Mouse (Mus musculus) heart, embryonic 12.5 days (tissue): ENCODE measurements around the gene Adamtsl2. TPM values are rescaled to one million over a fixed set of nuclear protein-coding genes. Genes with fewer than 3 reads are reported as not detected.

Experiments used
- ATAC-seq: fragments of 200-750 bp; cut with Nextera tagmentation; 2 replicates; pipeline ENCODE4 v1.8.0; 2017; ENCODE audit warnings: moderate TSS enrichment, moderate library complexity; ENCODE audit not compliant: insufficient number of reproducible peaks, low FRiP score
- H3K27ac ChIP-seq: fragments of 300-500 bp; sonication (generic); 2 replicates; pipeline ENCODE4 v1.5.1; 2016; ENCODE audit warnings: mild to moderate bottlenecking, moderate library complexity; ENCODE audit not compliant: poor library complexity, severe bottlenecking
- H3K27me3 ChIP-seq: fragments of 300-500 bp; sonication (generic); replicated peaks from 2 replicates; pipeline ENCODE4 v1.6.1; 2016; ENCODE audit warnings: mild to moderate bottlenecking, moderate library complexity
- H3K36me3 ChIP-seq: fragments of 300-500 bp; sonication (generic); 2 replicates; pipeline ENCODE4 v1.6.1; 2016; ENCODE audit warnings: mild to moderate bottlenecking, moderate library complexity
- H3K4me1 ChIP-seq: fragments of 300-500 bp; sonication (generic); replicated peaks from 2 replicates; pipeline ENCODE4 v1.6.1; 2016; ENCODE audit warnings: mild to moderate bottlenecking
- H3K4me2 ChIP-seq: fragments of 300-500 bp; sonication (generic); 2 replicates; pipeline ENCODE4 v1.6.1; 2016; ENCODE audit warnings: mild to moderate bottlenecking, moderate library complexity
- H3K4me3 ChIP-seq: fragments of 300-500 bp; sonication (generic); 2 replicates; pipeline ENCODE4 v1.5.1; 2016; ENCODE audit warnings: mild to moderate bottlenecking
- H3K9ac ChIP-seq: fragments of 300-500 bp; sonication (generic); 2 replicates; pipeline ENCODE4 v1.6.1; 2016; ENCODE audit warnings: mild to moderate bottlenecking, moderate library complexity
- H3K9me3 ChIP-seq: fragments of 300-500 bp; sonication (generic); replicated peaks from 2 replicates; pipeline ENCODE4 v1.6.1; 2016; ENCODE audit warnings: mild to moderate bottlenecking, moderate library complexity
- WGBS: fragments of 180-500 bp; shearing (Covaris S2); methylation state at CpG from one replicate; pipeline ENCODE4 v1.1.7; 2016; 5-methylcytosine and 5-hydroxymethylcytosine counted together
- polyA plus RNA-seq: library from polyadenylated mRNA; unstranded; fragments of >200 nt; fragmentation: Nextera tagmentation; extraction: Ambion mirVana; gene quantifications from 2 replicates; pipeline ENCODE4 v1.2.1, GENCODE M21; 2016

Adamtsl2 gene
- polyA plus RNA-seq, 1 experiment from 2014 or later: 12.2 TPM

DNA sequence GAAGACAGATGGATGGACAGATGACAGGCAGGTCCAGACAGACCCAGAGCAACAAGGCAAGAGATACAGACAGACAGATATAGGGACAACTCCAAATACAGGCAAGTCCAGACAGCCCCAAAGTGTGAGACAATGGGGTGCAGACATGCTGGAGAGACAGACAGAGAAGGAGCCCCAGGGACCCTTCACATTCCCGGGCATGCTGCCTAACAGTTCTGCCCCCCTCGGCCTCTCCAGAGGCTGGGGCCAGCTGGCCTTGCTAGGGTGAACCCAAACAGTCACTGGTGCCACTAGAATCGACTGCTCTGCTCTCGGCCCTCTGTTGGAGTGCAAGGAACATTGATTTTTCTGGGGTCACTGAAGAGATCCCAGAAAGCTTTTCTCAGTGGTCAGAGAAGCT lies 39.3 kb downstream of the Adamtsl2 start:
- ATAC-seq: no peak
- Histone ChIP-seq H3K9ac (no peak overlapping the region), H3K4me2 (no peak overlapping the region), H3K4me3 (no peak overlapping the region), H3K9me3 (no peaks in the 10 kb centered on the region), H3K27me3 (0 out of 2 replicates have a peak, but pooled peaks cover 5% of the 10 kb centered on the region), H3K36me3 (no peaks in the 10 kb centered on the region), H3K27ac (no peak overlapping the region; the same call in 1 of the 2 replicates), H3K4me1 (peaks cover 48% of the 10 kb centered on the region)
- 42% methylated on average over 4 of the region's 4 CpGs for WGBS

- H3K4me1 ChIP-seq: peaks cover 48% of the 10 kb centered on the region
- 0 out of 2 replicates have a peak, but pooled peaks cover 5% of the 10 kb centered on the region for H3K27me3 ChIP-seq
- 74% methylated on average over 2 of the region's 2 CpGs for WGBS
- H3K36me3 ChIP-seq: no peaks in the 10 kb centered on the region
- 0 out of 2 replicates have a peak overlapping the region, but pooled peaks have one; percentile 28 for H3K27ac ChIP-seq
- H3K4me2 ChIP-seq: no peak overlapping the region
- no peak for ATAC-seq
- H3K4me3 ChIP-seq: no peak overlapping the region
- no peaks in the 10 kb centered on the region for H3K9me3 ChIP-seq
- no peak overlapping the region for H3K9ac ChIP-seq
Observed at GRCm38 (mm10) chr2:27119766-27120165, 40.6 kb downstream of the Adamtsl2 start.

DNA sequence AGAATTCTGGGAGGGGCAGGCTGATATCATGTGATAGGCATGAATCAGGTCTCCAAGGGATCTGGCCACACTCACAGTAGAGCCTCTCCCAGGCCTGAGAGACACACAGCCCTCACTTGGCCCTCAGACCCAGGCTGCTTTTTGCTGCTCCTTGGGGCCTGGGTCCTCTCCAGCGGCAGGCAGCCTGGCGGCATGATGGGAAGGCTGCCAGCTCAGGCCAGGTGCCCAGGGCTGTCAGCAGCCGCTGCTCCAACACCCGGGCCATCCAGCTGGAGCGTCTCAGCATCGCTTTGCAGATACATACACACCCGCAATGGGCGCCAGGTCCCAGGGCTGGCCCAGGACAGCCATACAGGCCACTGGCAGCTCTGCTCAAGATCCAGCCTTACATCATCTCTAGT lies 41.1 kb downstream of the Adamtsl2 start:
- Histone ChIP-seq H3K4me2 (no peak overlapping the region), H3K9ac (no peak overlapping the region), H3K27ac (peak overlapping the region; percentile 28; the same call in 1 of the 2 replicates), H3K27me3 (0 out of 2 replicates have a peak, but pooled peaks cover 5% of the 10 kb centered on the region), H3K9me3 (no peaks in the 10 kb centered on the region), H3K4me3 (no peak overlapping the region), H3K4me1 (peaks cover 48% of the 10 kb centered on the region), H3K36me3 (no peaks in the 10 kb centered on the region)
- WGBS: 38% methylated on average over 8 of the region's 8 CpGs
- ATAC-seq: peak; percentile 59; the same call in 1 of the 2 replicates

- no peaks in the 10 kb centered on the region for H3K36me3 ChIP-seq
- H3K4me2 ChIP-seq: no peak overlapping the region
- peaks cover 48% of the 10 kb centered on the region for H3K4me1 ChIP-seq
- H3K27ac ChIP-seq: no peak overlapping the region
- ATAC-seq: peak; percentile 30; the same call in 1 of the 2 replicates
- no peaks in the 10 kb centered on the region for H3K9me3 ChIP-seq
- 36% methylated on average over 9 of the region's 9 CpGs for WGBS
- H3K9ac ChIP-seq: no peak overlapping the region
- 0 out of 2 replicates have a peak, but pooled peaks cover 5% of the 10 kb centered on the region for H3K27me3 ChIP-seq
- no peak overlapping the region for H3K4me3 ChIP-seq
Observed at GRCm38 (mm10) chr2:27121626-27122355, 42.6 kb downstream of the Adamtsl2 start.

GRCm38 (mm10) chr2:27122578-27122977 lies 43.4 kb downstream of the Adamtsl2 start:
- no peak for ATAC-seq
- Histone ChIP-seq H3K9ac (no peak overlapping the region), H3K4me1 (peaks cover 48% of the 10 kb centered on the region), H3K36me3 (no peaks in the 10 kb centered on the region), H3K27ac (no peak overlapping the region), H3K4me3 (no peak overlapping the region), H3K9me3 (no peaks in the 10 kb centered on the region), H3K27me3 (peaks cover 8% of the 10 kb centered on the region; the same call in 1 of the 2 replicates), H3K4me2 (no peak overlapping the region)
- WGBS: 69% methylated on average over 9 of the region's 9 CpGs

GRCm38 (mm10) chr2:27123121-27123520 lies 43.9 kb downstream of the Adamtsl2 start:
- Histone ChIP-seq H3K27ac (no peak overlapping the region), H3K4me1 (peaks cover 47% of the 10 kb centered on the region), H3K9me3 (no peaks in the 10 kb centered on the region), H3K27me3 (peaks cover 13% of the 10 kb centered on the region; the same call in 1 of the 2 replicates), H3K4me3 (no peak overlapping the region), H3K4me2 (no peak overlapping the region), H3K9ac (no peak overlapping the region), H3K36me3 (no peaks in the 10 kb centered on the region)
- whole genome bisulfite sequencing: 83% methylated on average over 4 of the region's 4 CpGs
- no peak for ATAC-seq

GRCm38 (mm10) chr2:27125979-27126378 lies 46.8 kb downstream of the Adamtsl2 start:
- no peak overlapping the region for H3K9ac ChIP-seq
- H3K36me3 ChIP-seq: no peaks in the 10 kb centered on the region
- H3K4me3 ChIP-seq: no peak overlapping the region
- H3K27me3 ChIP-seq: peaks cover 14% of the 10 kb centered on the region
- H3K27ac ChIP-seq: no peak overlapping the region
- peaks cover 19% of the 10 kb centered on the region for H3K4me1 ChIP-seq
- ATAC-seq: no peak
- 26% methylated on average over 10 of the region's 10 CpGs for WGBS
- no peak overlapping the region for H3K4me2 ChIP-seq
- no peaks in the 10 kb centered on the region for H3K9me3 ChIP-seq

DNA sequence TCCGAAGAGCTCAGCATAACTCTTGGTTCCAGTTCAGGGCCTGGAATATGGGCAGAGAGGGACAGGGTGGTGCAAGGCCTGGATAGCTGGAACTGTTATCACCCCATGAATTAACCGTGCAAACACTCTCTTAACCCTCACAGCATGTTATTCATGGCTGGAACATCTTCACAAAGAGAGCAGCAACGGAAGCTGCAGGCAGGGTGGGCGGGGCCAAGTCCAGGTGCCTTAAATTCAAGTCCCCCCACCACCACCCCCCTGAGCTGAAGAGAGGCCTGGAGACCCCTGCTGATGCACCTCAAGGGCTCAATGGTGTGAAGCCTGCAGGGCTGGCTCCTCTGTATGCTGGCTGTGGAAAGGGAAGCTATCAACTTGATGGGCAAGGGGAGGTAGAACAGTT lies 47.3 kb downstream of the Adamtsl2 start:
- ATAC-seq: no peak
- no peaks in the 10 kb centered on the region for H3K9me3 ChIP-seq
- no peak overlapping the region for H3K9ac ChIP-seq
- no peaks in the 10 kb centered on the region for H3K36me3 ChIP-seq
- peaks cover 14% of the 10 kb centered on the region for H3K4me1 ChIP-seq
- H3K27ac ChIP-seq: no peak overlapping the region
- WGBS: 55% methylated on average over 4 of the region's 4 CpGs
- no peak overlapping the region for H3K4me2 ChIP-seq
- H3K4me3 ChIP-seq: no peak overlapping the region
- peaks cover 18% of the 10 kb centered on the region for H3K27me3 ChIP-seq

DNA sequence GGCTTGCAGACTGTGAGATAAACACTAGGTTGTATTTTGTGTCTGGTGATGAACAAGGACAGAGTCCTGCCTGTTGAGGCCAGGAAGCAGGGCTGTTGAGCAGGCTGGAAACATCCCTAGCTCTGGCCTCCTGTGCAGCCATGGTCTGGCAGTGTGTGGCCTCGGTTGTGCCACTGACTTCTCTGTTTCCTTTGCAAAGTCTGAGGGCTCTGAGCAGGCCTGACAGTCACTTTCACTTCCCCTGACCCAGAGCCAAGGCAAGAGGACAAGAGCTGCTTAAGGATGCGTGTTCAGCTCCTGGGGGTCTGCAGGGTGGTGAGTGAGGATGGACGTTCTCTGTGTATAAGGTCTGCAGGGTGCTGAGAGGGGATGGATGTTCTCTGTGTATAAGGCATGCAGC lies 49.8 kb downstream of the Adamtsl2 start:
- no peak for ATAC-seq

GRCm38 (mm10) chr2:27135935-27136334 lies 56.8 kb downstream of the Adamtsl2 start:
- Histone ChIP-seq H3K27me3 (peaks cover 61% of the 10 kb centered on the region), H3K36me3 (no peaks in the 10 kb centered on the region), H3K27ac (no peak overlapping the region), H3K4me2 (no peak overlapping the region), H3K9ac (no peak overlapping the region), H3K9me3 (no peaks in the 10 kb centered on the region), H3K4me1 (no peaks in the 10 kb centered on the region), H3K4me3 (no peak overlapping the region)
- no peak for ATAC-seq
- 81% methylated on average over 5 of the region's 5 CpGs for whole genome bisulfite sequencing

More for the DNA sequence above, 49.8 kb downstream of the Adamtsl2 start:
- no peak overlapping the region for H3K4me2 ChIP-seq
- no peaks in the 10 kb centered on the region for H3K9me3 ChIP-seq
- H3K9ac ChIP-seq: no peak overlapping the region
- H3K4me1 ChIP-seq: no peaks in the 10 kb centered on the region; the same call in 1 of the 2 replicates
- H3K27me3 ChIP-seq: peaks cover 14% of the 10 kb centered on the region
- no peak overlapping the region for H3K27ac ChIP-seq
- no peaks in the 10 kb centered on the region for H3K36me3 ChIP-seq
- WGBS: 64% methylated on average over 3 of the region's 3 CpGs
- no peak overlapping the region for H3K4me3 ChIP-seq

DNA sequence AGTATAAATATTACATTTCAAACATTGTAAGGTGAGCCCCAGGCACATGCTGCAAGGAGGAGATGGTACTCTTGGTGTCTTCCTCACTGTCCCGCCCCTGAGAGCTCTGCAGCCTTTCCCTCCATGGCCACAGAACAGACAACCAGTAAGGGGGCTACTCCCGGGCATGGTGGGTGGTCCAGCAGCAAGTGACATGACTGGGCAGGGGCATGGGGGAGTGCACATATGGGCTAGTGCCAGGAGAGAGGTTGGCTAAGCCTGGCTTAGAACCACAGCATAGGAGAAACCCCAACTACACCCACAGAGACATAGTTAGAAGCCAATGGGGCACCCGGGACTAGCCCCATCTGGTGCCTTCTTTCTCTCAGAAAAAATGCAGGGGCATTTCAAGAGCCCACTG lies 57.2 kb downstream of the Adamtsl2 start:
- ATAC-seq: no peak
- H3K27me3 ChIP-seq: peaks cover 62% of the 10 kb centered on the region
- WGBS: 65% methylated on average over 3 of the region's 3 CpGs

More for the DNA sequence above, 57.2 kb downstream of the Adamtsl2 start:
- H3K4me2 ChIP-seq: no peak overlapping the region
- H3K36me3 ChIP-seq: no peaks in the 10 kb centered on the region
- H3K9me3 ChIP-seq: no peaks in the 10 kb centered on the region
- H3K4me3 ChIP-seq: no peak overlapping the region
- H3K27ac ChIP-seq: no peak overlapping the region
- H3K4me1 ChIP-seq: no peaks in the 10 kb centered on the region
- H3K9ac ChIP-seq: no peak overlapping the region
